Mouse (Mus musculus) testis, postnatal 14 days (tissue): ENCODE measurements around the gene Lmf1.
A peak's percentile ranks its signal among the peaks of the same experiment; 100 is the strongest.

Experiments used
- DNase-seq: peaks from one replicate; pipeline ENCODE4 v3.0.0; 2021; ENCODE audit warnings: low spot score

Lmf1 gene

DNA sequence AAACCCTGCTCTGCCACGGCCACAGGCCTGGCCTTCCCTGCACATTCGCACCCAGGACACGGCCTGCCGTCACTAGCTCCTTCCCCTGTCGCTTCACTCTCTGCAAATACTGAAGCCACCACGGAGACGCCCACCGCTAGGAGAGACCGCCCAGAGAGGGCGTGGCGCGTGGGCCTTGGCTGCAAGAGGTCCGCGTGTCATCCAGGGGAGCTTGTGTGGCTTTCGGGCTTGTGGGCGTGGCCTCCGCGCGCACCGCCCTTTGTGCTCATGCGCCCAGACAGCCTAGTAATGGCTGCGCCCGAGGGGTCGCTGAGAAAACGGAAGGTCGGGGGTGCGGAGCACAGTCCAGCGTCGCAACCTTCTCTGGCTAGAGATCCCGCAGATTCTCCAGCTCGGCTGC, at the start of gene Lmf1:
Gene Lmf1 (plus strand): TSS at position 166 of the 400 bp plus-strand sequence.
- peak; percentile 90 for DNase-seq

DNA sequence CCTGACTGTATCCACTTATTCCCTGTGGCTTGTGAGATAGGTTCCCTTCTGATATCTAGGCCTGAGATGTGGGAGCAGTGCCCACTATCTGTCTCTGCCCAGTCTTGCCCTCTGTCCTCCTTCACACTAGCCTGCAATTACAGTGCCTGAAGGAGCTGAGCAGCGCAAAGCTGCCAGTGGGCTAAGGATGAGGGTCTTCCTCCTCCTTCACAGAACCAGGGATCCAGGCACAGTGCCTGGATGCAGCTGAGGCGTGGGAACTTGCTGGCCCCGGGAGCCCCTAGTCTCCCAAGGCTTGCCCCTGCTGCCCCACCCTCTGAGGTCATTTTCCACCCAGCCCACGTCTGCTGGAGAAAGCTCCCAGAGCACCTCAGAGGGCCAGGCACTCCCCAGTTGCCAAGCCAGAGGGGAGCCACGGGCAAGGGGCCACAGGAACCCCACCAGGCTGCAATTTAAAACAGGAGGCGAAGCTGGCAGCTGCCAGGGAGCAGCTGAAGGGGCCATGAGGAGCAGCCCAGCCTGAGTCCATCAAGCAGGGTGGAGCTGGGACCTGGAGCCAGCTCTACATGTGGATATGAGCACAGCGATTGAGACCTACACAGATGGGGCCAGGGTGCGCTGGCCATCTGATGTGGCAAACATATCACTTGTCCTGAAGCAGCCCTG, 48.4 kb upstream of the Lmf1 start:
- DNase-seq: no peak

DNA sequence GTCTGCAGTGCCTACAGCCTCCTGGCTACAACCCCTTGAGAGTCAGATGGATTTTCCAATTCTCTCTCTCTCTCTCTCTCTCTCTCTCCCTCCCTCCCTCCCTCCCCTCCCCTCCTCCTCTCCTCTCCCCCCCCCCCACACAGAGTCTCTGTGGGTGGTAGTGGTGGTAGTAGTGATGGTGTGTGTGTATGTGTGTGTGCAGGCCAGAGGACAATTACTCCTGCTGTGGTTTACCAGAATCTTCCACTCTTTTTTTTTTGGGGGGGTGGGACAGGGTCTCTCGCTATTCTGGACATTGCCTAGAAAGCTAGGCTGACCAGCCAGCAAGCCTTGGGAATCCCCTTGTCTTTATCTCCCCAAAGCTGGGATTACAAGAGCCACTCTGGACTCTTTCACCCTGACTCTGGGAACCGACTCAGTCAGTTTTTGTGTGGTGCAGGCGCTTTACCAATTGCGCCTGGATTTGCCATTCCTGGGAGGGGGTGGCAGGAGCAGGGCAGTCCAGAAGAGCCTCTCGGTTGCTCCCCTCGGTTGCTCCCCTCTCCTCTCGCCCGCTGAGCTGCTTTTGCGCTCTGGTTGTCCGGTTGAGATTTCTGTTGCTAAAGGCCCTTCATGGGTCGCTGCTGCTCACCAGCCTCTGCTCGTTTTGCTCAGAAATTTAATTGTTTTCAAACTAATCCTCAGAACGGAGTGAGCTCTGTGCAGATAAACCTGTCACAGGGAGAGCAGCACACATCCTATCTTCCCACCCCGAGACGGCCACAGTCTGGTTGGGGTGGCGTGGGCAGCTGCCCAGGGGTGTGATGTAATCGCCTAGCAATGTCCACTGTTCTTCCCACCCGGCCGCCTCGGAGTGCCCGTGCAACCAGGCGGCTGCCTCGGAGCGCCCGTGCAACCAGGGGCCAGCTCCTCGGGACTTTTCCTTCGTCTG, 39.7 kb upstream of the Lmf1 start:
- peak; percentile 73 for DNase-seq

DNA sequence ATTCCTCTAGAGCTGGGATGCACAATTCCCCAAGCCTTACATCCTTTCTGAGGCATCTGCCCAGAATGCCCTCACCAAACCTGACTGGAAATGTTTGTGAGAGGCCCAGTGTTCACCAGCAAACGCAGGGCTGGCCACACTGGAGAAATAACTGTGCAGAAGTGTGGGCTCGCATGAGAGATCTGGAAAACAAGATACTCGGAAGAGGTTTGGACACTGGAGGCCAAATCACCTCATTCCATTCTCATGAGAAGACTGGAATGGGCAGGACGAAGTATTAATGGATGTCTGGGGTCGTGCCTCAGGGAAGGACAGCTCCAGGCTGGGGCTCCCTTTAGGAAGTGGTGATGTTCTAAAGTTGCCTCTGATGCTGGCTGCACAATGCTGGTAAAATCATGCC, 38.2 kb upstream of the Lmf1 start:
- no peak for DNase-seq

DNA sequence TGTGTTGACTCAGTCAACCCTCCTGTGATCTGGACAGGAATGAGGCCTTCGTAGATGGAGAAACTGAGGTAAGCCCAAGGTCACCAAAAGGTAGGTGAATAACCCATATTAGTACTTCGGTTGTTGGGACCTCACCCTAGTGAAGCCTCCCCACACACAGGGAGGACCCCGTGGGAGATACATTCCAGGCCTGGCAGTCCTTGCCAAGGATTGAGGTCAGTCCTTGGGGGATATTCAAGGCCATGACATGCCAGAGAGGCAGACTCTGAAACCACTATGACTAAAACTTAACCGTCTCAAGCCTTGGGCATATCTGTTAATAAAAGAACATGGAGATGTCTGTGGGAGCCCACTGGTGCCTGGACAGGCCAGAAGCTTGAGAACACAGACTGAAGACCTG, 37.1 kb upstream of the Lmf1 start:
- DNase-seq: no peak

DNA sequence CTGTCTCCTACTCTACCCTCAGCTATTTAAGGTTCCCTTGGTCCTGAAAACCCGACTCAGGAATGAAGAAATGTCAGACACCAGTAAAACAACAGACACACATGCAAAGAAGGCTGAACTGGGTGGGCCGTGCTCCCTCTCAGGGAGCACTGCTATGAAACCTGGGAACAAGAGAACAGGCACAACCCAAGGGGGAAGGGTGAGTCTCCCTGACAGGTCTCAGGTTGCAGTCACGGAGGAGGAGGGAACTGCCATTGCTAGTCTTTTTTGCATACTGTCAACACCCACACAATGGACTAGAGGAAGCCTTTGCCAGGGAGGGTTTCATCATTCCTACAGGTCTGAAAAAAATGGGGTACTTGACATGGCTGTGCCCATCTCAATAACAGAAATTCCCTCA, 31.9 kb upstream of the Lmf1 start:
- no peak for DNase-seq

DNA sequence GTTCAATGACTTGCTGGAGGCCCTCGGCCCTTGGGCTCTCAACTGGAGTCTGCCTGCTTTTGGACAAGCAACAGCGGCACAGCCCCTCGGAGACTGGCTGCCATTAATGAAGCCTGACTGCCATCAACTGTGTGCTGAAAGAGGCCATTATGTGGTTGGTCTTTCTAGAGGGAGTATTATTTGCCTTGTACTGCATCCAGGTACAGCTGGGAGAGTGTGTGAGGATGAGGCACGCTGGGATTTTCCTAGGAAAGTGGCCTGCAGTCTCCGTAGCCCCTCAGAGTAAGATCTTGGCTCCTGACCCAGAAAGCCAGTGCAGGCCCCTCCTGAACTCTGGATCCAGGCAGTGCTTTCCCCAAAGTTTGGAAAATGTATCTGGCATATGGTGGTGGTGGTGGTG, 28.9 kb upstream of the Lmf1 start:
- no peak for DNase-seq

DNA sequence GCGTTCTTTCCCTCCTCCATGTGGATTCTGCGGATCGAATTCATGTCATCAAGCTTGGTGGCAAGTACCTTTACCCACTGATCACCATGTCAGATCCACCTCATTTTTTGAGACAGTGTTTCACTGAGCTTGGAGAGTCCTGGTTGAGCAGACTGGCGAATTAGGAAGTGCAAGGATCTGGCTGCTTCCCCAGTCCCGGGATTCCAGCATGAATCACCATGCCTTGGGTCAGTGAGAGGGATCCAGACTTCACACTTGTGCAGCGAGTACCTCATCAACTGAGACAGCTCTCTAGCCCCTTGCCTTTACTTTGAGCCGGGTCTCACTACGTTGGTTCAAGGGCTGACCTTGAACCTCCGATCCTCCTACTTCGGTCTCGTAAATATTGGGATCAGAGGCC, 27.6 kb upstream of the Lmf1 start:
- no peak for DNase-seq

DNA sequence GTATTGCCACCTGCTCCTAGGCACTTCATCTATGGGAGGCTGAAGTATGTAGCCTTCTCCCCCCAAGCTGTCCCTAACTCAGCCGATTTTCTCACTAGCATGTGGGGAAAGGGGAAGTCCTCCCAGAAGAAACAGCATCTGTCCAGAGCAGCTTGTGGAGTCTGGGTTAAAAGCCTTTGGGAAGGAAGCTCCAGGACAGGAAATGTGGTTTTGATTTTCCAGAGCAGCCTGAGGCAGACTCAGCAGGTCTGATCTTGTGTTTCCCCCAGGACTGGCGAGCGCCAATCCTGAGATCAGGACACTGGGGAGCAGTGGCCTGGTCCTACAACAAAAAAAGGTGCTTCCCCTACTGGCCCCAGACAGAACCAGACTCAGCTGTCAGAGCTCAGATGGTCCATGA, 23.7 kb upstream of the Lmf1 start:
- DNase-seq: no peak

DNA sequence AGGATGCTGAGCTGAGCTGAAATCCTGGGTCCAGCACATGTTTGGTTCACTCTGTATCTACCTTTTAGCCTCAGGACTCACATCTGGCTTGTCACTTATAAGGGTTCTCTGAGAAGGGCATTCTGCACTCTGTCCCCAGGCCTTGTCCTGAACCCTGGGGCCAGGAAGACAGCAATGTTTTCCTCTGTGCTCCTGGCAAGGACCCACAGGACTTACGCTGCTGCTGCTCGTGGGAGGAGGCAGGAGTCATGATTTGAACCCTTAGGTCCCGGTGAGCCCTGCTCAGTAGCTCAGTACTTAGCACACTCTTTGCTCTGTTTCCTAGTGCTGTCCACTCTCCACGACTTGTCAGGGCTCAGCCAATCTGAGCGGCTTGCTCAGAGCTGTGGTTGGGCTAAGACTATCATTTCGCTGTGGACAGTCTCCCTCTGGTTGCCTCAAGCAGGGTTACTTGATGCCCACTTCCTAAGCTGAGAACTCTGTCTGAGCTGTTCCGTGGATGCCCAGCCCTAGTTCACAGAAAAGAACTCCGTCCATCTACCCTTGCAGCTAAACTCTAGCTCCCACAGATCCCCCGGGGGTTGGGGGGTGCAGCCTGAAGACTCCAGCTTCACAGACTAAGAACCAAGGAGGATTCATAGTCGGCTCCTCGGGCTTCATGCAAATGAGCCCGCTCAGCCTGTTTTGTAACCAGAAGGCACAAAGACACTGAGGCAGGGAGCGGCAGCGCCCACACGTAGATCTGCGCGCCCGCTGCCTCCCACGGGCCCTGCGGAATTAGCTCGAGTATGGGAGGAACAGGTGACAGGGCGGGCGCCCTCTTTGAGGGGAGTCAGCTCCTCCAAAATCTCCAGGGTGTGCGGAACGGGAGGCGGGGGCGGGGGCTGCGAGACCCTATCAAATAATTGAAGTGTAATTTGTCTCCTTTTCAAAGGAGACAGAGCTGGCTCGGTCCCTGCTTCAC, 22.9 kb upstream of the Lmf1 start:
- DNase-seq: no peak

DNA sequence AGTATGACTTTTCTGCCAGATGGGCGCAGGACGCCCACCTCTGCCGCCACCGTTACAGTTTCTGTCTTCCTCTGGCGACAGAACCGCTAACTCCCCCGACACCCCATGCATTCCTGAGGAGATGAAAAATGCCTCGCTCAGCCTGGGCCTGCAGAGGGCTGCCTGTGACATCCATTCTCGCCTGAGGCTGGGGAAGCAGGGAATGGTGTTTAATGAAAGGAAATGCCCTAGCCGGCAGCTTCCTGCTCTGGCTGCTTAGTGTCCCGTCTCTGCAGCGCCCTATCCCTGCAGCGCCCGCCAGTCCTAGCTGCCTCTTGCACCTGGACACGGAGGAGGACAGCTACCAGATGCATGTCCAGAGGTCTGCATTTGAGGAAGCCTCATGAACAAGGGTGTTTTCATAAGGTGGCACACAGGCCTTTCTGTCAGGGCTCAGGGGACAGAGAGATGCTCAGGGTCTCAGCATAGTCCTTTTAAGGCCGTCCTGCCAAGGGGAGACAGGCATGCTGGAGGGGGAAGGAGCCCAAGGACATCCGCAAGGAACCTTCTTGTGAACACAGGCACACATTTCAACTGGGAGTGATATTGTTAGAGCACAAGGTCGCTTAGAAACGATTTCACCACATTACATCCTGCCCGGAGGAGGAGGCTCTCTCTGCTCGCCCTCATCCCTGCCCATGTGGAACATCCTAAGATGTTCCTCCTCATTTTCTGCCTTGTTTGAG, 22.1 kb upstream of the Lmf1 start:
- no peak for DNase-seq

DNA sequence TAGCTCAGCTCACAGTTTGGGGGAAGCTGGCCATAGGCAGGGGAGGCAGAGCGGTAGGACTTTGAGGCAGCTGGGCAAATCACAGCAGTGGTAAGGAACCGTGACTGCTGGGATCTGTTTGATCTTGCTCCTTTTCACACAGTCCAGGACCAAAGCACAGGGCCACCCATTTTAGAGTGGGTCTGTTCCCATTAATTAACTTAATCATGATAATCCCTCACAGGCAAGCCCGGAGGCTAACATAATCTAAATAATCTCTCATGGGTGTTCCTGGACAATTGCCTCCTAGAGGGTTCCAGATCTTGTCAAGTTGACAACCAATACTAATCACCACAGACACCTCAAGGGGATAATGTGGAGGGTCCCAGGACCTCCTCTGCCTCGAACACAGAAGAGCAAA, 19.3 kb upstream of the Lmf1 start:
- DNase-seq: no peak

DNA sequence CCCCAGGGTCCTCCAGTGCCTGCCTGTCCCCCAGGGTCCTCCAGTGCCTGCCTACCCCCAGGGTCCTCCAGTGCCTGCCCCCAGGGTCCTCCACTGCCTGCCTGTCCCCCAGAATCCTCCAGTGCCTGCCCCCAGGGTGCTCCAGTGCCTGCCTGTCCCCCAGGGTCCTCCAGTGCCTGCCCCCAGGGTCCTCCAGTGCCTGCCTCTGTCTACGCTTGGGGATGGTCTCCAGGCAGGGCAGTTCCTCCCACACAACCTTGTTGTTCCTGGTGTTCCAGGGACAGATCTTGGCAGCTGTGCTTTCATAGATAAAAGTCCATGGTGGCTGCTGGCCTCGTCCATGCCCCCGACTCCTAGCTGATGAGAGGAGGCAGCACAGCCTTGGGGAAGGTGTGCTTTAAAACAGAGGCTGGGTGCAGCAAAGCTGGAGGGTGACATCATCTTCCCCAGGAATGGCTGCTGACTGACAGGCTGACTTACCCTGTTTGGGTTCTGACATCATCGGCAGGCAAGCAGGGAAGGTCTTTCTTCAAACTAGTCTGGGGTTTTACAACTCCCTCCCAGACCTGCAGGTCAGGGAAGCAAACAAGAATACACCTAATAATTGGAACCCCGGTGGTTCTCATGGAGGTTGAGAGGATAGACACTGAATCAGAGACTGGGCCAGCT, 18.2 kb upstream of the Lmf1 start:
- DNase-seq: peak; percentile 40

DNA sequence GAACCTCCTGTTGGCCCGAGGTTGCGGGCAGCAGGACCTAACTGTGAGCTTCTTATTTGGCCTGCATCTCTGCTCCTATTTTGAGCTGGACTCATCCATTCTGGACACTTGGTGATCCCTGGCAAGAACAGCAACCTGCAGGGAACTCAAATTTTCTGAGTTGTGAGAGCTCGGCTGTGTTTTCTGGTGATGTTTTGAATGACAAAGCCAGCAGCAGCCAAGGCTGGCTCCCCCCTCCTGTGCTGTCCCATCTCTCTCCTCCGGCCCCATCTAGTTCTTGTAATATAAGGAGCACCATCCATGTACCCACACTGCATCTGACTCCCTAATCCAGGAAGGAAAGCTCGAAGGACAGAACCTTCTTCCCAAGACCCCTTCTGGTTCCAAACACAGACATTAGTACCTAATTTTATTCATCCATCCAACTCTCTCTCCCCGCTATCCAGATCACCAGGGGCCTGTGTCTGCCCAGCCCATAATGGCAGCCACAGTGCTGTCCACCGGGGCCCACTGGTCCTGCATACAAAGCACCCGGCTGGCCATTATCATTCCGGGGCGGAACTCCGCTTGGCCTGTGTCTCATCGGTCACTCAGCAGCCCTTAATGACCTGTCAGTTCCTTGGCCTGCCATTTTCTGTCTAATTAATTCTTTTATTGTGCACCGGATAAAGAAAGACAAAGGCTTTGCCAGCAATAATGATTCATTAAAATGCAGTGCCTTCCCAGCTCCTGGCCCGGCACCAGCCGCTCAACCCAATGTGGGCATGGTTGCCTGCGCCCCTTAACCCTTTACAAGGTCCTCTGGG, 17.5 kb upstream of the Lmf1 start:
- DNase-seq: no peak

DNA sequence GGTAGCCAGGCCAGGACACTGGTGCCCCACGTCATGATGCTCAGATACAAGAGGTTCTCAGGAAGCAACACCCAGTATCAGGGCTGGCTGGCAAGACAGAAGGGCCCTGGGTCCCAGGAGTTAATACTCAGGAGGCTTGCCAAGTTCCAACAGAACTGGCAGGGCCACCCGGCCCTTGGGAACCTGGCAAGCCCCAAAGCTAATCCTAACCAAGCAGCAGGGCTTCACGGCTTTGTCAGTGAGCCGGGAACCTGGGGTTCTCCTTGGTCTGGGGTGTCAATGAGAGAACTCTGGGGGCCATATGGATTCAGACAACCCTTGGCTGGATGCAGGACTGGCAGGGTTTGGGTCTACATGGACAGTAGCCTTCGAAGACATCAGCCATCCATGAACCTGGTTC, 14.4 kb upstream of the Lmf1 start:
- no peak for DNase-seq

DNA sequence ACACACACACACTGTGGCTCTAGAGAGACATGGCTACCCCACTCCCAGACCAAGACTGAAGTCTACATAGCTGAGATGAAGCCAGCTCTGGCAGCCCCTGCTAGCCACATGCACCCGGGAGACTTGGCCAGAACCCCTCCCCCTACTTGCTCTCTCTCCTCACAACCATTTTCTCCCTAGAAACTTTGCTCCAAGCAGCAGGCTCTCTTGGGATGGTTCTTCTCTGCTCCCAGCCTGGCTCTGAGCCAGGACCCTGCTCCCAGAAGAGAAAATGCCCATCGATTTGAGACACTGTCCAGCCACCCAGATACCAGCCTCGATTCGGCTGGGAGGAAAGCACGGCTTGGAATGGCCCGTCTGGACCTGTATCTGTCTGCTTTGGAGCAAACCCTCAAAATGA, 13.6 kb upstream of the Lmf1 start:
- no peak for DNase-seq

DNA sequence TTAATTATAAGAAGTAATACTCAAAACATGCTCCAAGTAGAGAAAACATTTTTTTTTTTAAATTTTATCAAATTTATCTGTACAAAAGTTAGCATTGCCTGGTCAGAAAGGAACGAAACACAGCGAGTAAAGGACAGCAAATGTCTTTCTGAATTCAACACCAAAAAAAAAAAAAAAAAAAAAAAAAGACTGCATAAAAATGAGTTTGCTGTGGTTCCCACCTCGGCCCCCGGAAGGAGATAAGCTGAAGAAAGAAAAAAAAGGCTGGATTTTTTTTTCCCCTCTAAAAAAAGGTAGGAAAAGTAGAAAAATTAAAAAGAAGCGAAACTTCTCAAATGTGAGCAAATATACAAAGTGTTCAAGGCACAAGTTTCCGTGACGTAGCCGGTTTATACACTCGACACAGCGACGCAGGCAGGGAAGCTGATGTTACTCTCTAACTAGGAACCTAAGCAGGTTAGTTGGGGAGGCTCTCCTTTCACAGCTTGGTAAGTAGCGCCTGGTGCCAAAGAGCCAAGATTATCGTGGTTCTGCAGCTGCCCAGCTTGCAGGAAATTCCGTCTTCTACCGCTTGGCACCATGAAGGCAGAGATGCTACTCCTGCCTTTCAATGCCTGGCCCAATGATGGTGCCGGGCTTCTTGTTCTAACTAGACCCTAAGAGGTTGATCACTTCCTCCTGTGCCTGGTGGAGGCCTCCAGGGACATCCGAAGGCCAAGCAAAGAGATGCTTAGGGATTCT, 12.9 kb upstream of the Lmf1 start:
- DNase-seq: no peak

DNA sequence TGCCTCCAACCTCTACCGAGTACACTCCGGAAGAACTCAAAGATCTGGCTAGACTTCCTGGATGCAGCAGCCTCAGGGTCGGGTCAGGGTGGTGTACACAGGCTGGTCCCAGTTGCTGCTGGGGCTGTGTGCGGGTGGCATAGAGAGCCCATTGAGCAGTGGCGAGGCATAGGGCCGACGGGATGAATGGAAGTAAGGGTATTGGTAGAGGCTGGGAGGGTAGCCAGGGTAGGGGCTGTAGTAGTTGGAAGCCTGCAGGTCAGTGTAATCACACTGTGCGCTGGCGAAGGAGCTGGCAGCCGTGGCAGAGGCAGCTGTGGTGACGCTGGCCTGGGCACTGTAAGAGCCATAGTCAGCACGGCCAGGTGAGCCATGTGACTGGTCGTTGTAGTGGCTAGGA, 11.6 kb upstream of the Lmf1 start:
- no peak for DNase-seq

DNA sequence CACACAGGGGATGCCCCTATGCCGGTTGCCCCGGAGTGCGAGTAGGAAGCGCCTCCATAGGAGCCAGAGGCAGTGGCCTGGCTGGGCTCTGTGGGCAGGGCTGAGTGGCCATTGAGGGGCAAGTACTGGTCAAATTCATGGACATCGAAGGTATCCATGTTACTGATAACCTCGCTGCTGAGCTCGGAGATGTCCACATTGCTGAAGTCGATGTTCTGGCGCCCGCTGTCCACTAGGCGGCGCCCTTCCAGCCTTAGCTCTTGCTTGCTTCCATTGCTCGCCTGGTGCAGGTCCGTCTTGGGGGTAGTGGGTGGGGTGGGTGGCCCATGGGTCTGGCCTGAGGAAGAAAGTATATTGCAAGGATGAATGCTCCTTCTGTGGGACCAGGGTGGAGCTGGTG, 11.1 kb upstream of the Lmf1 start:
- DNase-seq: peak; percentile 73

DNA sequence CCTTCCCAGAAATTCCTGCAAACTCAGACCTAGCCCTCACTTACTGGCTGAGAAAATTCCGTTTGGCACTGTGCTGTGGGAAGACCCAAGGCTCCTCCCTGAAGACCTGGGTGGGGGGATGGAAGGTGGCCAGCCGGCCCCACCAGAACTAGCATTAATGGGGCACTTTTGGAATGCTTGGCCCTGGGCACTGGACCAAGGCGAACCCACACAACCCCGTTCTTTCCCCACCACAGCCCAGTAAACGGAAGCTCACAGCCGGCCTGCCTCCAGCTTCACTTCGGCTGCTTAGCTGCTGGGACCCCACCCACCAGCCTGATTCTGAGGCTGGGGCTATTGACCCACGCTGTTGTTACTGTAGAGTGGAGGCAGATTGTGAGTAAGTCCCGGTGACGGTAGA, 10.7 kb upstream of the Lmf1 start:
- no peak for DNase-seq
